Mouse (Mus musculus): Measurements from ENCODE around the gene Pcdh9.
A peak's percentile ranks its signal among the peaks of the same experiment; 100 is the strongest.

Gene Pcdh9

GRCm38 (mm10) chr14:93182606-93183491, 707.6 kb downstream of the Pcdh9 start:
- peak; percentile 42 for DNase-seq (ENCODE audit: low read depth, low spot score)

GRCm38 (mm10) chr14:93169201-93169600, 721.3 kb downstream of the Pcdh9 start:
- no peak for DNase-seq (ENCODE audit: low read depth, low spot score)

DNA sequence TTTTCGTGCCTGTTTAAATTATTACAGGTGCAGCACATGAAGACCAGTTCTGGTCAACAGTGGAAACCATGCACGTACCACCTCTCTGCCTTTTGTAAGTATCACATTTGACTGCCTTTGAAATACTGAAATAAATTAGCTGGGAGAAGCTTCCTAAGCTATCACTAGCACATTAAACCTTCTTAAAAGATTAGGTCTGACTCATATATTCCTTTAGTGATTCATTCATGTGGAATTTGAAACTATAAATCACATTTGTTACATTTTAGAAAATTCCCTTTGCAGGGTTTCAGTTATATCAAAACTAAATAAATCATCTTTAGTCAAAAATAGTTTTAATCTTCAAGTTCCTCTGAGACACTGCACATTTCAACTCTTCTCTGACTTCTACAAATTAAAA, 722.1 kb downstream of the Pcdh9 start:
- no peak for DNase-seq (ENCODE audit: low read depth, low spot score)

- no peak for DNase-seq (ENCODE audit: low read depth, low spot score)
These were observed 747.1 kb downstream of the Pcdh9 start for GRCm38 (mm10) chr14:93143414-93143813.

DNA sequence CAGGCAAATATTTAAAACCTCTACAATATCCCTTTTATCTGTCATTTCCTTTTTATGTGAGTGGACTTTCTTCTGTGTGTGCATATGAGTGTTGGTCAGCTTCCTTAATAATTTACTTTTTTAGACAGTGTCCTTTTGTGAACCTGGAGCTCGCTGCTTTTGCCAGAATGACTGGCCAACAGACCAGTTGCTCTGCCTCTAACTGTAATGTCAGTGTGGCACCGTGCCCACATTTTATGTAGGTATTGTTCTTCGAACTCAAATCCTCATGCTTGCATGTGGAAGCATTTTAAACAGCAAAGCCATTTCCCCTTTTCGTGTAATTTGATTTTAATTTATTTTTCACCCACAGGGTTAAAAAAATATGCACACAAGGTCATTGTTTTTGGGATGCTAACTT, 748.4 kb downstream of the Pcdh9 start:
- no peak for DNase-seq (ENCODE audit: low read depth, low spot score)

GRCm38 (mm10) chr14:93126993-93127392, 763.5 kb downstream of the Pcdh9 start:
- DNase-seq (ENCODE audit: low read depth, low spot score) = peak; percentile 35

- DNase-seq (ENCODE audit: low read depth, low spot score) = no peak
These were observed 787.7 kb downstream of the Pcdh9 start for GRCm38 (mm10) chr14:93102755-93103154.

DNA sequence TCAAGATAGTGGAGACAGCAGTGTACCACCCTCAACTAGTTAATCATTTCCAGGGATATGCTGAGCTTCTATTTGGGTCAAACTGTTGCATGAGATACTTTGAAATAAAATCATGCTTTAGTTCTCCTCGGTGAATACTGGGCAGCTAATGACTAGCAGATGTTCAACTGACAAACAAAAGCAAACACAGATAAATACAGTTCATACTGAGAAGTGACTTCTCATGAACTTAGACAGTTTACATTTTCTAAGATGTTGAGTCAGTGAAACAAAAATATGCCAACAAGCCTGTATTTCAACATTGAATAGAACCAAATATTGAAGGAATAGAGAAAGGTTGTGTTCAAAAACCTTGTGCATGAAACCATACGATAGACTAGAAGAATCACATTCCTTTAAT, 795.4 kb downstream of the Pcdh9 start:
- no peak for DNase-seq (ENCODE audit: low read depth, low spot score)

- no peak for DNase-seq (ENCODE audit: low read depth, low spot score)
These were observed 797.7 kb downstream of the Pcdh9 start for GRCm38 (mm10) chr14:93092806-93093205.

- DNase-seq (ENCODE audit: low read depth, low spot score) = no peak
These were observed 804.8 kb downstream of the Pcdh9 start for GRCm38 (mm10) chr14:93085646-93086045.

- no peak for DNase-seq (ENCODE audit: low read depth, low spot score)
These were observed 807.3 kb downstream of the Pcdh9 start for GRCm38 (mm10) chr14:93083140-93083539.

- DNase-seq (ENCODE audit: low read depth, low spot score) = no peak
These were observed 809.6 kb downstream of the Pcdh9 start for GRCm38 (mm10) chr14:93080910-93081309.

- DNase-seq (ENCODE audit: low read depth, low spot score) = no peak
These were observed 814.7 kb downstream of the Pcdh9 start for GRCm38 (mm10) chr14:93075761-93076160.

DNA sequence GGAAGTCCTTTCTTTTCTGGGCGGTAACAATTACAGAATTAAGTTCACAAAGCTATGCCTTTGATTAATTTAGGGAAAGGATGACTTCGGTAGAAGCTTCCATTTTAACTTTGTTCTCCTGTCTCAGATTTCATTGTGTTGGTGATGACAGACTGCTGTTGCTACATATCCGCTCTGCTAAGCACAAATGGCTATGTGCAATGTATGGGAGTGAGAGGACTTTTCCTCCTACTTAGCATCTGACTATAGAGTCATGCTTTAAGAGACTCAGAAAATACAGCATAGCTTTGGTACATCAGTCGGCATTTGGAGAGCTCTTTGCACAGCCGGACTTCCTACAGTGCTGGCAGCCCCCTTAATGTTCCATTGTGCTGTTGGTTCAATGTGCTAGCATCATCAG, 818.1 kb downstream of the Pcdh9 start:
- peak; percentile 59 for DNase-seq (ENCODE audit: low read depth, low spot score)

DNA sequence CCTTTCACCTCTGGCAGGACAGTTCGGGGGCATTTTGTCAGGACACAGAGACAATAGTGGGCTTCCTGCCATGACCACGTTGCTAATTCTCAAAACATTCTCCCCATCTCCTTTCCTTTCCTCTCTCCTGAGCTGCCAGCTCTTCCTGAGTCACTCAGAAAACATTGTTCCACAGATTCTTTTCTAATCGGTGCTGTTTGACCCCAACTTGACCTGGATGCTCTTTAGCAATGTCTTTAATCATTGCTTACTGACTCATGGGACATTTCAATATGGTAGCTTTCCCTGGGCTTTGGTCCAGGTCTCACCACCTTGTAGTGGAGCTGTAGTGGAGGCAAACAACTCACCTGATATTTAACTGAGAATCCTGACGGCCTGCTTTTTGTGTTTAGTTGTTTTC, 820.3 kb downstream of the Pcdh9 start:
- no peak for DNase-seq (ENCODE audit: low read depth, low spot score)

DNA sequence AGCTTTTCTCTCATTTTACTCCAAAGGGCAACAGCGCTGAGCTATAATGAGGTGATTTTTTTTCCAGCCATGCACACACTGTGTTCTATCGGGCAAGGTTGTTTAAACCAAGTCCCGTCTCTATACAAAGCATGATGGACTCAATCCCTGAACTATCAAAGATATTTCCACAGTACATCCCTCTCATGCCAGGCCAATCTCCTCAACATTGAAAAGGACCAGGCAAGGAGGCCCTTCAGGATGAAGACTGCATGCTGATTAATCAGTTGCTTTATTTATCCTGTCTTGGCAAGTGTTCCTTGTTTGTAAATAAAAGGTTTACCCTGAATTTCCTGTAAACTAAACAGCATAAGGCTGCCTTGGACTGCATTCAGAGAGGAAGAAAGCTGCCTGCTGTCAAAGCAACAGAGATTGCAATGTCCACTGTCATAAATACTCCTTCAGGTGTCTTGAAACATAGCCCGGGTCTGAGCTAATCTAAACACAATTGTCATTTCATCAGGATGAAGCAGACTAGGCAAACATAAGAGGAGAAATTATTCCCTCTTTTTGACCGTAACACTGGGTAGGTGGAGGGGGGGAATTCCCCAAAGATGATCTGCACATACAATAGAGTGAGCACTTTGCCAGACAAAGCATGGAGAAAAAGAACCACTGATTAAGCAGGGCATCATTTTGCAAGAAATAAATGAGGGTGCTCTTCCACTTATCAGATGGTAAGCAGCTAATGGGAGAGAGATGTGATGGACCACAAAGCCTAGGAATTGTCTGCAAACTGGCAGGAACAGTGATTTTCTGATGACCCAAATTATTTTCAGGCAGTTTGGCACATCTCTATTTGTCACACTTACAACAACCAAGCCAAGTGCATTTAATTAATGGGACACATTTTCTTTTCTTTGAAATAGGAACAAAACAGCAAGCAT, 822.8 kb downstream of the Pcdh9 start:
- DNase-seq (ENCODE audit: low read depth, low spot score) = no peak

GRCm38 (mm10) chr14:93066732-93067410, 823.6 kb downstream of the Pcdh9 start:
- DNase-seq (ENCODE audit: low read depth, low spot score) = no peak

- DNase-seq (ENCODE audit: low read depth, low spot score) = no peak
These were observed 828.5 kb downstream of the Pcdh9 start for GRCm38 (mm10) chr14:93061824-93062620.

- no peak for DNase-seq (ENCODE audit: low read depth, low spot score)
These were observed 831.7 kb downstream of the Pcdh9 start for GRCm38 (mm10) chr14:93058799-93059198.

GRCm38 (mm10) chr14:93055997-93056396, 834.5 kb downstream of the Pcdh9 start:
- DNase-seq (ENCODE audit: low read depth, low spot score) = peak; percentile 64

DNA sequence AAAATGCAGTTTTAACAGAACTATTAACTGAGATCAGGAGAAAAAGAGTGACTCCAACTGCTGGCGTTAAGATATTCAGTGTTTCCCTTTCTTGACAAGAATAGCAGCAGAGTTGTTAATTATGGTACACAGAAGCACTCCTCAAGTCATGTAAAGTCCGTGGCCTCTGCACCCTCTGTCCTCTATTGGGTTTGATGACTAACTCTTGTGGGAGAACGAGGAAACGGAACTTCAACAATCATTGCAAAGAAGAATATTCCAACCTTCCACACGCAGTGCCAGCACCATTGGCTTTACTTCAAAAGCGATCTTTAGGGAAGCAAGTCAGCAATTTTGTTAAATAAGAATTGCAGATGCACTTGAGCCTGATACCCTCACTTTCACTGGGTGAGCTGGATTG, 849.9 kb downstream of the Pcdh9 start:
- DNase-seq (ENCODE audit: low read depth, low spot score) = no peak

Measured in telencephalon, adult 2 months (tissue).